Mouse (Mus musculus): ENCODE measurements at regions not wholly inside any gene's neighbourhood (a gene's known extent, or its start where the extent isn't known, plus 50 kb on each side); places are given as distances from the start of the nearest gene placed in this dataset.

DNA sequence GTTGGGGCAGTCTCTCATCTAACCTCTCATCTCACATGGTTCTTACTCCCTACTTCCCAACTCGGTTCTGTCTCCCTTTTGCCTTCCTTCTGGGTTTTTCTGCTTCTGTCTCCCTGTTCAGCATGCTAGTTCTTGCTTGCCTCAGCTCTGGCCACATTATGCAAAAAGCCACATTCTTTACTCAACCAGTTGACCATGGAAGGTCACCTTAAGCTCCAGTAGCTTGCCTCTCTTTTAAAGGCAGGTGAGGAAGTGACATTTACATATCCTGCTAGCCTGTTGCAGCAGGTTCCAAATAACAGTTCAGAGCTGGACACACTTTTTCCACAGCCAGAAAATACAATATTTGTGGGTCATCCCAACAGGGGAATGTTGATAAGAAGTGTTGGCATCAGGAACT is 732.4 kb downstream of the Rps29 start:
- WGBS = 65% methylated on average over 1 of the region's 1 CpGs

GRCm38 (mm10) chr12:68425006-68425405 is 734.0 kb downstream of the Rps29 start:
- Histone ChIP-seq H3K27ac (no peak overlapping the region), H3K4me1 (no peaks in the 10 kb centered on the region), H3K4me2 (no peak overlapping the region), H3K9ac (no peak overlapping the region), H3K36me3 (no peaks in the 10 kb centered on the region), H3K4me3 (no peak overlapping the region), H3K9me3 (no peaks in the 10 kb centered on the region), H3K27me3 (no peaks in the 10 kb centered on the region)
- no peak for ATAC-seq (ENCODE audit: insufficient number of reproducible peaks, insufficient read depth, low FRiP score, low TSS enrichment, low read depth)

More for the DNA sequence above, 732.4 kb downstream of the Rps29 start:
- H3K9me3 ChIP-seq = no peaks in the 10 kb centered on the region
- no peaks in the 10 kb centered on the region for H3K27me3 ChIP-seq
- no peak overlapping the region for H3K9ac ChIP-seq
- H3K27ac ChIP-seq = no peak overlapping the region
- H3K36me3 ChIP-seq = no peaks in the 10 kb centered on the region
- no peak overlapping the region for H3K4me2 ChIP-seq
- no peak overlapping the region for H3K4me3 ChIP-seq
- H3K4me1 ChIP-seq = no peaks in the 10 kb centered on the region
- no peak for ATAC-seq (ENCODE audit: insufficient number of reproducible peaks, insufficient read depth, low FRiP score, low TSS enrichment, low read depth)
